Mouse (Mus musculus) kidney, postnatal 14 days (tissue): ENCODE measurements around the gene Tubb4b.

Experiments
- DNase-seq: peaks from one replicate; pipeline ENCODE4 v3.0.0; 2022; ENCODE audit warnings: mixed read lengths

Gene Tubb4b

DNA sequence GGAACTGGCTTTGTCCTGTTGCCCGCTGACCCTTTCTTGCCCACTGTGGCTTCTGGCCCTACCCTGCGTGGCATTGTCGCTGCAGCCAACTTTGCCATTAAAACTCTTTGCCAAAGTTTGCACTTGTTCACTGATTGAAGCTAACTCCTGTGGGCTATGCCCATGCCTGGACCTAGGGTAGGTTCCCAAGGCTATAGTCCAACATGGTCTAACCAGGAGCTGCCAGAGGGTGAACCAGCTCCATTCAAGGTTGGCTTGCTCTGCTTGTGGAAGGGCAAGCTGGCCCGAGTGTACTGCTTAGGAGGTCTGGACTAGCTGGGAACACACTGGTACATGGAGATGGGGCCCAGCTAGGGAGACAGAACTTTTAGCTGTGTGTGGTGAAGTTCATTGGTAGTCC is 19.6 kb upstream of the Tubb4b start:
- DNase-seq, result no peak

DNA sequence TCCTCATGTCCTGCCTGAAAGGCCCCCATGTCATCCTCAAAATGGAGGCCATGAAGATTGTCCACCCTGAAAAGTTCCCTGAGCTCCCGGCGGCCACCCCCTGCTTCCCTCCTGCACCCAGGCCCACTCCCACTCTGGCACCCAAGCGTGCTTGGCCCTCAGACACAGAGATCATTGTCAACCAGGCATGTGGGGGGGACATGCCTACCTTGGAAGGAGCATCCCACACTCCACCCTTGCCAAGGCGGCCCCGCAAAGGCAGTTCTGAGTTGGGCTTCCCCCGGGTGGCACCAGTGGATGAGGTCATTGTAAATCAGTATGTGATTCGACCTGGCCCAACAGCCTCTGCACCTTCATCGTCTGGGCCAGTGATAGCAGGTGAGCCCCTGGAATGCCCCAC is 18.8 kb upstream of the Tubb4b start:
- DNase-seq, result no peak

- DNase-seq, result no peak
Measured at GRCm38 (mm10) chr2:25242101-25242506, 17.6 kb upstream of the Tubb4b start, which contains the start of the genes Rnf208 and Cysrt1. Gene Rnf208, plus strand, starts transcription at chr2:25242255. Gene Cysrt1, minus strand, starts transcription at chr2:25242452.

DNA sequence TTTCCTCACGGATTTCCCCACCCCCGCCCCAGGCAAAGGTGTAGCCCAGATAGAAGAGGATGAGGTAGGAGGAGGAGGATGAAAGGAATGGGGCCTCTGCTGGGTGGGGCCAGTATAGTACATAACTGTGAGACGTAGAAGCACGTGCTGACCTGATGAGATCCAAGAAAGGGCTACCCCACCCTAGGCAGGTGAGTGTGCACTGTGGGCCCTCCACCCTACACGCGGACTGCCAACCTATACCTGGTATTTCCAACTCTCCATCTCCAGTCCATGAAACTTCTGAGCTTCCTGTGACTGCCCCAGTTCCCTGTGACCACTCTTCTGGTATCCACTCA is 16.9 kb upstream of the Tubb4b start:
- no peak for DNase-seq

- DNase-seq, result peak; percentile 88
Measured at GRCm38 (mm10) chr2:25240723-25241437, 16.4 kb upstream of the Tubb4b start.

GRCm38 (mm10) chr2:25240310-25240709 is 15.8 kb upstream of the Tubb4b start:
- DNase-seq, result no peak

GRCm38 (mm10) chr2:25239766-25240165 is 15.3 kb upstream of the Tubb4b start:
- DNase-seq, result no peak

DNA sequence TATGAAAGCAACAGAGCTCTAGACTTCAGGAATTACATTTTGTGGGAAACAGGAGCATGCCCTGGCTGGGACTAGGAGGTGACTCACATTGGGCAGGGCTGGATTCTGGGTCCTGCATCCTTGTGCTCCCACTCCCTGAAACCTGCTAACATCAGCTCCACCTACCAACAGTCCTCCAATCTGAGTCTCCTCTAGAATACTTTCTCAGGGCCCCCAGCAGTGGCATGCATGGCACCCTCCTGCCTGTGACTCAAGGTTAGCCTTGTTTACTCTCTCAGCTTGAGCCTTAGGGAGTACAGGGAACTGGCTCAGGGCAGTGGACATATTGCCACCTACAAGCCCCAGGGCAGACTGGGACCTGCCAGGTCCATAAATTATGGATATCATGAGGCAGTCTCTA is 13.6 kb upstream of the Tubb4b start:
- DNase-seq, result no peak

GRCm38 (mm10) chr2:25237522-25237921 is 13.0 kb upstream of the Tubb4b start:
- DNase-seq, result peak; percentile 75

GRCm38 (mm10) chr2:25236614-25237013 is 12.1 kb upstream of the Tubb4b start, which contains the start of gene Rnf224:
Gene Rnf224, minus strand, starts transcription at chr2:25236787.
- no peak for DNase-seq

DNA sequence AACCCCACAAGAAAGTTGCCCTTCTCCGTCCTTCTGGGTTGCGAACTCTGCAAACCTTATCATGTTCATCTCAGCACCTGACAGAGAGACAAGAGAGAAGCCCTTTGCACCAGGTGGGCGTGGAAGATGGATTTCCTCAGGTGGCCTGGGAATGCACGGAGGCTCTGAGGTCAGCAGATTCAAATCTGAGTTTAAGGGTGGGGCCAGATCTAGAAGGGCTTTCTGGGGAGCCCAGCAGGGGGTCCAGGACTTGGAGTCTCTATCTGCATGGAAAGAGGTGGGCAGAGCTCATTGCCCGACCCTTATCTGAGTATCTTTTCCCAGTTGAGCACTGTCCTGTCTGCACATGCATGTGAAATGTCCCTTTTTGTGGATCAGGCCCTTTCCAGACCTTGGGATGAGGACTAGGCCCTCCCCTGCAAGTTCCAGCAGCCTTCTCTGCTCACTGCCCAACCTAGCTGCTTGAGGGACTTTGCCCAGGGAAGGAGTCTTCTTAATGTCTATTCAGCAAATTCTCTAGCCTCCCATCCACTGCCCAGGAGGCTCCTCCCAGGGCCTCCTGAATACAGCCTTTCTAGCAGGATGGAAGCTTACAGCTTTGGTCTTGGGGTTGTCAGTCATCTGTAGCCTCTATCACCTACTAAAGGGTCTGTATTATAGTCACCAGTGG is 10.2 kb upstream of the Tubb4b start:
- peak; percentile 60 for DNase-seq

- peak; percentile 67 for DNase-seq
Measured at GRCm38 (mm10) chr2:25234050-25234449, 9.5 kb upstream of the Tubb4b start, which contains the start of gene Slc34a3. Gene Slc34a3, minus strand, starts transcription at chr2:25234364.

DNA sequence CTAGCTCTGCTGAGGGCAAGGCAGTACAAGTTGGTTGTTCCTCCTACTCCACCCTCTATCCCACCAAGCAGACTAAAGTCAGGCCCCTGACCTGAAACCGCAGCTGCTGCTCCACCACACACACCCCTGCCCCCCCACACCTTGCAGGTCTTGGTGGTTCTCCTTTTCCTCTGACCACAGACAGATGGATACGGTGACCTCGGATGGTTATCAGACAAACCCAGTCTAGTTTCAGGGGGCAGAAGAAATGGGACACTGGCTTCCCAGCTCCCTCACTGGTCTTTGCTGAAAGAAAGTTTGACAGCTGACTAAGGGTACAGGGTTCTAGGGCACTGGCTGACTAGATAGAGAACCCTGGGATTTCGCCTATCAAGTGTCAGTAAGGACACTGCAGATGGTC is 8.9 kb upstream of the Tubb4b start:
- no peak for DNase-seq

GRCm38 (mm10) chr2:25231038-25231437 is 6.5 kb upstream of the Tubb4b start:
- no peak for DNase-seq

DNA sequence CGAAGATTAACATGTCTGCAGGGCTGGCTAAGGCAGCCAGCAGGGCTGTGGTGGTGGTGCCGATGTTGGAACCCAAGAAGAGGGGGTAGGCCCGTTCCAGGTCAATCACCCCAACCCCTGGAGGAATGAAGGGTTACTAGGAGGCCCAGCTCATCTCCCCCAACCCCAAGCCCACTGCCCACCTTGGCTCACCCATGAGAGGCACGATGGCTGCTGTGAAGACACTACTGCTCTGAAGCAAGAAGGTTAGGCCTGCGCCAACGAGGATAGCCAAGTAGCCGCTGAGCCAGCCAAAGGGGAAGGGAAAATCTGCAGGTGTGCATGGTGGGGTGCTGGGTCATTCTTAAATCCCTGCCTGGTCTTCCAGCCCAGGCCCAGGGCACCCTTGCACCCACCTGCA is 6.1 kb upstream of the Tubb4b start:
- DNase-seq, result no peak

DNA sequence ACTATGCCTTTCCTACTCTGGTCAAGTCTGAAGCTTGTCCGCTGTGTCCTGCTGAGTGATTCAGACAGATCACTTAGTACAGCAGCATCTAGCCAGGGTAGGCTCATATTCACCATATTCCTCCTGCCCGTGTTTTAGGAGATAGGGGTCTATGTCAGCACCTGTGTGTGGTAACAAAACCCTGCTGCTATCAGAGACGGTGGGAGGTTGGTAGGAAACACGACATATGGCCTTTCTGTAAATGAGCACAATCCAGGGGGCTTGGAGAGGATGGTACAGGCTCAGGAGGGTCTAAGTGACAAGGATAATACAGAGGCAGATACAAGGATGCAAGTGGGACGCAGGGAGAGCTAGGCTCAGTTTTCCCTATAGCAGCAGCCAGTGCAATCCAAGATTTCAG is 5.1 kb upstream of the Tubb4b start:
- no peak for DNase-seq

DNA sequence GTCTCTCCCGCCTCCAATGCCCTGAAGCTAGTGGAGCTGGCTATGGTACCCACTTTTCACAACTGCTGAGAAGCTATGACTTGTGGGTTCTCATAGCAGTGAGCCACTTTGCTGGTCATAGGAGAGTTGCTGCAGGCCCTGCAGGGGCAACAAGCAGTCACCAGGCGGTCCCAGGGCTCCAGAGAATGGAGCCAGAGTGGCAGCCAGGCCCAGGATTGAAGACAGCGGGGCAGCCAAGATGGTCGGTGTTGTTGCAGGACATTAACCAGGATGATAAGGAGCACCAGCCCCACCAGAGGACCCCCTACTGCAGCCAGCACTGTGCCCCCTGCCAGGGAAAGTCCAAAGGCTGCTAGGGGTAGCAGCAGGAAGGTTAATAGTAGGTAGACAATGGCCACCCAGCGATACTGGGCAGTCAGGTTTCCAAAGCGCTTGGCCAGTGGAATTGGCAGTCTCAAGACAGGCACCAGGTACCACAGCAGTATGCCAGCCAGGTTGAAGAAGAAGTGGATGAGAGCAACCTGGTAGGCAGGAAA is 4.6 kb upstream of the Tubb4b start:
- DNase-seq, result no peak

DNA sequence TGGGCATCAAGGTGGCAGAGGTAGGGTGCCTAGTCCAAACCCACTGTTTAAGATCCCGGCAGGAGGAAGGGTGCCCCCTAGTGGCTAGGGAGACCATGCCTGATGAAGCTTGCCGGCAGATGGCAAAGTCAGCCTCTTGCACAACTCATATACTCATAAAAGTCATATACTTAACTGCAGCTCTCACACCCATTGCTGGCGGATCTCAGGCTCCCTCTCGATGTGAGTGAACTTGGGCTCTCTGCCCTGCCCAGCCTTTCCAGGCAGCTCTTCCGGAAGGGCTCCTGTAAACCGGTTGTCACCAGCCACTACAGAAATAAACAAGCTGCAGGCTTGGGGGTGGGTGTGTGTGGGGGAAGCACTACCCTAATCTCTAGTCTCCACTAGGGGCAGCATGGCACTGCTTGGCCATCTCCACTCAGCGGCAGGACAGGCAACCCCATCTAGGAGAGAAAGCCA is 4.0 kb upstream of the Tubb4b start:
- peak; percentile 94 for DNase-seq

DNA sequence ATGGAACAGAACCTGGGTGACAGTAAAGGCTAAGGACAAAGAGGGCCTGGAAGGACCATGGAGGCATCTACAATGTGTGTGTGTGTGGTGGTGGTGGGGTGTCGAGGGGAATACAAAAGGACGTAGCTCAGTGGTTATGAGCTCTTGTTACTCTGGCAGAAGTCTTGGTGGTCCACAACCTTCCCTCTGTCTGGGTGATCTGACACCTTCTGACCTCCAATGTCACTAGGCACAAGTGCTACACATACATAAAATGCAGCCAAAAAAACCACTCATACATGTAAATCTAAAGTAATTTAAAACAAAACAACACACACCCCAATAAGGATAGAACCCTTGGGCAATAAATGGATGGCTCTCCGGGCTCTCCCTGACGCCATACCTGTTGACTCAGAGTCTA is 2.9 kb upstream of the Tubb4b start:
- DNase-seq, result no peak

DNA sequence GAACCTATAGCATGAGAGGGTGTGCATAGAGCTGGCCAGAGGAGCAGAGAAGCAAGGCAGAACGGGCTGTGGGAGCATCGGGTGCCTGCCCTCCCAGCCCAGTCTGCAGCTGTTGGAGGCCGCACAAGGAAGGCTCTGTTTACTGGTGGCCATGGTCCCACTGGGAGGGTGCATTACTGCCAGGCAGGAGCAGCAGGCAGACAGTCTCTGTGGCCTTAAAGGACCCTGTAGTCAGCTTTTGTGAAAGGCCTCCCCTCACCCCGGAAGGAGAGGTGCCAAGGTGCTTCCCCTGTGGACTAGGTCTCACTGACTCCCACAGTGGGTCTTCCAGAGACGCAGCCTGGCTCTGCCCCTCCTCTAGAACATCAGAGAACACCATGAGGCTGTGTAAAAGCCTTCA is 2.4 kb upstream of the Tubb4b start:
- DNase-seq, result no peak

GRCm38 (mm10) chr2:25225811-25226379 is 1.4 kb upstream of the Tubb4b start:
- no peak for DNase-seq

GRCm38 (mm10) chr2:25224766-25225752 is 557 bp upstream of the Tubb4b start:
- DNase-seq, result peak; percentile 99
